Mouse (Mus musculus) small intestine, adult 2 months (tissue): ENCODE data around the gene Ccdc12.

ENCODE experiments used
- CTCF ChIP-seq: fragments of 200-500 bp; IDR thresholded peaks from 2 replicates; pipeline ENCODE4 v1.5.1; 2012; ENCODE audit warnings: low read depth, mild to moderate bottlenecking, control low read depth, inconsistent platforms, low read length, moderate library complexity, mixed read lengths; ENCODE audit not compliant: insufficient replicate concordance, insufficient read length; ENCODE audit errors: extremely low read depth
- POLR2A ChIP-seq: fragments of 200-500 bp; IDR thresholded peaks from 2 replicates; pipeline ENCODE4 v1.6.1; 2012; ENCODE audit warnings: low read depth, mild to moderate bottlenecking, control low read depth, inconsistent platforms, low read length, moderate library complexity

DNA sequence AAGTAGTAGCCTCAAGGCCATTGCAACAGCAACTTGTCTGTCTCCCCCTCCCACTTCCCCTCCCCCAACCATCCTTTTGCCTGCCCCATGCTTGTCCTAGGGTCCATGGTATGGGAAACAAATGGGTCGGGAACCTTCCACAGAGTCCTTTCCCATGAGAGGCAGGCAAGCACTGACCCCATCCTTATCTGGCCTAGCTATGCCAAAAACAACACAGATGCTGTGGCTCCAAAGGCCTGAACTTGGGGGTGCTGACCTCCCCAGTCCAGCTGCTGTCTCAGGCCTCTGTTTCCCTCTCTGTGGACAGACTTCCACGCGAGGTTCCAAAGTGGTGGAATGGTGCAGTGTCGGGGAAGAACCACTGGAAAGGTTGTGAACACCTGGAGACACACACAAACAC is 97.5 kb downstream of the Ccdc12 start:
- TF ChIP-seq POLR2A (no peak), CTCF (no peak)
